Mouse (Mus musculus): ENCODE measurements around the gene Ppp1r1b. TPM values are rescaled to one million over a fixed set of nuclear protein-coding genes. Genes with fewer than 3 reads are reported as not detected.

The Ppp1r1b gene
- polyA plus RNA-seq, 1 experiment from 2014 or later = 0.17 TPM

GRCm38 (mm10) chr11:98331401-98331800 lies 16.8 kb upstream of the Ppp1r1b start:
- 31% methylated on average over 1 of the region's 1 CpGs for WGBS
- Histone ChIP-seq H3K4me2 (ENCODE audit: low read depth, severe bottlenecking) (no peak overlapping the region), H3K36me3 (ENCODE audit: control insufficient read depth, insufficient read depth, low read length) (no peaks in the 10 kb centered on the region), H3K4me1 (ENCODE audit: control insufficient read depth, insufficient read depth, low read length) (0 out of 2 replicates have a peak, but pooled peaks cover 7% of the 10 kb centered on the region), H3K4me3 (ENCODE audit: low read depth, low read length) (no peak overlapping the region), H3K9me3 (ENCODE audit: control insufficient read depth, low read length) (no peaks in the 10 kb centered on the region), H3K9ac (ENCODE audit: low read length) (no peak overlapping the region), H3K27ac (replicated peaks; ENCODE audit: low read depth, low read length) (no peak overlapping the region), H3K27me3 (ENCODE audit: control insufficient read depth, insufficient read depth, low read length) (peaks cover 98% of the 10 kb centered on the region)
- ATAC-seq (ENCODE audit: insufficient number of reproducible peaks, low FRiP score, low TSS enrichment, low read depth) (no peak), DNase-seq (ENCODE audit: low spot score) (no peak)

DNA sequence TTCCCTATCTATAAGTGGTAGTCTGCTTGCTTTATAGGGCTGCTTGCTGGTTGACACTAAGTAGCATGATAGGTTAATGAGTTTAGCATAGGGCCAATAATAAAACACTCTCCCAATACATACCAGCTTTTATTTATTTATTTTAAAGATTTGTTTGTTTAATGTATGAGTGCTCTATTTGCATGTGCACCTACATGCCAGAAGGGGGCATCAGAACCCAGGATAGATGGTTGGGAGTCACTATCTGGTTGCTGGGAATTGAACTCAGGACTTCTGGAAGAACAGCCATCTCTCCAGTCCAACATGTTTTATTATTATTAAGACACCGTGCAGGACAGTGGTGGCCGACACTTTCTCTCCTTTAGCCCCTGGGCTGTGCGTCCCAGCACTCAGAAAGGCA lies 16.0 kb upstream of the Ppp1r1b start:
- 83% methylated on average over 3 of the region's 3 CpGs for WGBS
- no peaks in the 10 kb centered on the region for H3K36me3 ChIP-seq (ENCODE audit: control insufficient read depth, insufficient read depth, low read length)
- peaks cover 98% of the 10 kb centered on the region for H3K27me3 ChIP-seq (ENCODE audit: control insufficient read depth, insufficient read depth, low read length)
- H3K4me2 ChIP-seq (ENCODE audit: low read depth, severe bottlenecking) = no peak overlapping the region
- ATAC-seq (ENCODE audit: insufficient number of reproducible peaks, low FRiP score, low TSS enrichment, low read depth) = no peak
- H3K4me3 ChIP-seq (ENCODE audit: low read depth, low read length) = no peak overlapping the region
- 0 out of 2 replicates have a peak, but pooled peaks cover 7% of the 10 kb centered on the region for H3K4me1 ChIP-seq (ENCODE audit: control insufficient read depth, insufficient read depth, low read length)
- H3K27ac ChIP-seq (replicated peaks; ENCODE audit: low read depth, low read length) = no peak overlapping the region
- H3K9ac ChIP-seq (ENCODE audit: low read length) = no peak overlapping the region
- H3K9me3 ChIP-seq (ENCODE audit: control insufficient read depth, low read length) = no peaks in the 10 kb centered on the region
- no peak for DNase-seq (ENCODE audit: low spot score)

GRCm38 (mm10) chr11:98332841-98333240 lies 15.4 kb upstream of the Ppp1r1b start:
- 72% methylated on average over 4 of the region's 4 CpGs for WGBS
- DNase-seq (ENCODE audit: low spot score) (no peak), ATAC-seq (ENCODE audit: insufficient number of reproducible peaks, low FRiP score, low TSS enrichment, low read depth) (no peak)
- Histone ChIP-seq H3K4me2 (ENCODE audit: low read depth, severe bottlenecking) (no peak overlapping the region), H3K27ac (replicated peaks; ENCODE audit: low read depth, low read length) (no peak overlapping the region), H3K4me3 (ENCODE audit: low read depth, low read length) (no peak overlapping the region), H3K4me1 (ENCODE audit: control insufficient read depth, insufficient read depth, low read length) (0 out of 2 replicates have a peak, but pooled peaks cover 7% of the 10 kb centered on the region), H3K27me3 (ENCODE audit: control insufficient read depth, insufficient read depth, low read length) (peaks cover 98% of the 10 kb centered on the region), H3K9me3 (ENCODE audit: control insufficient read depth, low read length) (no peaks in the 10 kb centered on the region), H3K9ac (ENCODE audit: low read length) (no peak overlapping the region), H3K36me3 (ENCODE audit: control insufficient read depth, insufficient read depth, low read length) (no peaks in the 10 kb centered on the region)

GRCm38 (mm10) chr11:98333263-98333696 lies 14.9 kb upstream of the Ppp1r1b start:
- peaks cover 98% of the 10 kb centered on the region for H3K27me3 ChIP-seq (ENCODE audit: control insufficient read depth, insufficient read depth, low read length)
- peaks cover 3% of the 10 kb centered on the region; the same call in 1 of the 2 replicates for H3K4me1 ChIP-seq (ENCODE audit: control insufficient read depth, insufficient read depth, low read length)
- ATAC-seq (ENCODE audit: insufficient number of reproducible peaks, low FRiP score, low TSS enrichment, low read depth) (no peak), DNase-seq (ENCODE audit: low spot score) (no peak)
- H3K9me3 ChIP-seq (ENCODE audit: control insufficient read depth, low read length) = no peaks in the 10 kb centered on the region
- H3K4me2 ChIP-seq (ENCODE audit: low read depth, severe bottlenecking) = no peak overlapping the region
- H3K4me3 ChIP-seq (ENCODE audit: low read depth, low read length) = no peak overlapping the region
- no peak overlapping the region for H3K27ac ChIP-seq (replicated peaks; ENCODE audit: low read depth, low read length)
- 75% methylated on average over 10 of the region's 10 CpGs for WGBS
- H3K9ac ChIP-seq (ENCODE audit: low read length) = no peak overlapping the region
- H3K36me3 ChIP-seq (ENCODE audit: control insufficient read depth, insufficient read depth, low read length) = no peaks in the 10 kb centered on the region

GRCm38 (mm10) chr11:98333981-98334741 lies 14.0 kb upstream of the Ppp1r1b start:
- H3K36me3 ChIP-seq (ENCODE audit: control insufficient read depth, insufficient read depth, low read length) = no peaks in the 10 kb centered on the region; the same call in 1 of the 2 replicates
- no peak overlapping the region for H3K4me3 ChIP-seq (ENCODE audit: low read depth, low read length)
- H3K9ac ChIP-seq (ENCODE audit: low read length) = no peak overlapping the region
- no peak for ATAC-seq (ENCODE audit: insufficient number of reproducible peaks, low FRiP score, low TSS enrichment, low read depth)
- H3K27me3 ChIP-seq (ENCODE audit: control insufficient read depth, insufficient read depth, low read length) = peaks cover 98% of the 10 kb centered on the region
- no peak overlapping the region for H3K4me2 ChIP-seq (ENCODE audit: low read depth, severe bottlenecking)
- peaks cover 8% of the 10 kb centered on the region for H3K4me1 ChIP-seq (ENCODE audit: control insufficient read depth, insufficient read depth, low read length)
- 3% methylated on average over 38 of the region's 41 CpGs for WGBS
- DNase-seq (ENCODE audit: low spot score) = no peak
- H3K27ac ChIP-seq (replicated peaks; ENCODE audit: low read depth, low read length) = no peak overlapping the region
- H3K9me3 ChIP-seq (ENCODE audit: control insufficient read depth, low read length) = no peaks in the 10 kb centered on the region

DNA sequence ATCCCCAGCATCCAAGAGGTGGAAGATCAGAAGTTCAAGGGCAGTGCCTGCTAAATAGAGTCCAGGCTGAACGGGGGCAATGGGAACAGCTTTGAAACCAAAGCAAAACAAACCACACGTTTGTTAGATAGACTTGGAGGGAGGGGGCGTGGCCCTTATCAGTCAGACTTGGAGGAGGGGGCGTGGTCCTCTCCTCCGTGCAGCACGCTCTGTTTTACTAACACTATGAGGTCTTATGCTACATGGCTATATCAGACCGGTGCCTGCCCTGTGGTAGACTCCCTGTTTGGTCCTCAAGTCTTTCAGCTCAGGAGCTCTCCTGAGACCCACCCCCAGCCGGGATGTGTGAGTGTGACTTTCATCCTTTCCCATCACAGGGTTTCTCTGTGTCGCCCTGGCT lies 13.0 kb upstream of the Ppp1r1b start:
- no peaks in the 10 kb centered on the region for H3K9me3 ChIP-seq (ENCODE audit: control insufficient read depth, low read length)
- H3K9ac ChIP-seq (ENCODE audit: low read length) = no peak overlapping the region
- H3K36me3 ChIP-seq (ENCODE audit: control insufficient read depth, insufficient read depth, low read length) = no peaks in the 10 kb centered on the region; the same call in 1 of the 2 replicates
- peaks cover 98% of the 10 kb centered on the region for H3K27me3 ChIP-seq (ENCODE audit: control insufficient read depth, insufficient read depth, low read length)
- WGBS = 9% methylated on average over 9 of the region's 9 CpGs
- DNase-seq (ENCODE audit: low spot score) (no peak), ATAC-seq (ENCODE audit: insufficient number of reproducible peaks, low FRiP score, low TSS enrichment, low read depth) (no peak)
- peaks cover 11% of the 10 kb centered on the region for H3K4me1 ChIP-seq (ENCODE audit: control insufficient read depth, insufficient read depth, low read length)
- no peak overlapping the region for H3K4me3 ChIP-seq (ENCODE audit: low read depth, low read length)
- H3K4me2 ChIP-seq (ENCODE audit: low read depth, severe bottlenecking) = no peak overlapping the region
- no peak overlapping the region for H3K27ac ChIP-seq (replicated peaks; ENCODE audit: low read depth, low read length)

DNA sequence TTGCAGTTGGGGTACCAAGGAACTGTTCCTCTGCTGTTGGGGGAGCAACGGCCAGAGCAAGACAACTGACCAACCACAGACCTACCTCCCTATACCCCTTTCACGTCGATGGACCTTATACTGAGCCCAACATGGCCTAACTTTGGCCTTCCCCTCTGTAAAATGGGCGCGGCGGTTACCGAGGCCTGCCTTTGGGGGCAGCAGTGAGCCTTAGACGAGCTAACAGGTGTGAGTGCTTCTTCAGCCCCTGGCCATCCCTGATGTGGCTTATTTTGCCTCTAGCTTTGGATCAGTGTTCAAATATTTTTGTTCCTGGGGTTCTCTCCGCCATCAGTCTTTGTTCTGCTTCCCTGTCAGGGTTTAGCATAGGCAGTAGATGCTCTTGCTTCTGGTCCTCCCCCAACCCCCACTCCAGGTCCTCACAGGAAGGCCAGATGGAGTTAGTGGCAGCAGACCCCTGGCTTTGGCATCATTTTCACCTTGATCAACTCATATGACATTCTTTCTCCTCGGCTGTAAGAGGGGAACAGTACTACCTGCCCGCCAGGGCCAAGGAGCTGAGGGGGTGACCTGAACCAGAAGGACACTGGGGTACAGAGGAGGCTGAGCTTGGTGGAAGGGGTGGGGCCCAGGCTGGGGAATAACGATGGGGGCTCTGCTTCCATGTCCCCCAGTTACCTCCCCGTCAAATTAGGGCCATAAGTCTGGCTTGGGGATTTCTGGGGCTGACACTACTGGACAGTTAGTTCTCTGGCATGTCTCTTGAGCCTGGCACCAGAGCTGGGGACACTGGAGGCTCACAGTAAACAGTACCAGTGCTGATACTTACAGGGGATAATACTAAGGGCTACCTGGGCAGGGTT lies 11.7 kb upstream of the Ppp1r1b start:
- peaks cover 96% of the 10 kb centered on the region for H3K27me3 ChIP-seq (ENCODE audit: control insufficient read depth, insufficient read depth, low read length)
- no peak overlapping the region for H3K9ac ChIP-seq (ENCODE audit: low read length)
- WGBS = 14% methylated on average over 13 of the region's 13 CpGs
- no peaks in the 10 kb centered on the region; the same call in 1 of the 2 replicates for H3K36me3 ChIP-seq (ENCODE audit: control insufficient read depth, insufficient read depth, low read length)
- ATAC-seq (ENCODE audit: insufficient number of reproducible peaks, low FRiP score, low TSS enrichment, low read depth) (no peak), DNase-seq (ENCODE audit: low spot score) (no peak)
- no peaks in the 10 kb centered on the region for H3K9me3 ChIP-seq (ENCODE audit: control insufficient read depth, low read length)
- H3K4me1 ChIP-seq (ENCODE audit: control insufficient read depth, insufficient read depth, low read length) = peaks cover 11% of the 10 kb centered on the region
- no peak overlapping the region for H3K4me3 ChIP-seq (ENCODE audit: low read depth, low read length)
- H3K4me2 ChIP-seq (ENCODE audit: low read depth, severe bottlenecking) = no peak overlapping the region
- H3K27ac ChIP-seq (replicated peaks; ENCODE audit: low read depth, low read length) = no peak overlapping the region

- under 1% methylated on average over 57 of the region's 57 CpGs for WGBS
- Histone ChIP-seq H3K4me2 (ENCODE audit: low read depth, severe bottlenecking) (peak overlapping the region; percentile 85), H3K36me3 (ENCODE audit: control insufficient read depth, insufficient read depth, low read length) (no peaks in the 10 kb centered on the region; the same call in 1 of the 2 replicates), H3K9ac (ENCODE audit: low read length) (peak overlapping the region; percentile 34; the same call in 1 of the 2 replicates), H3K27me3 (ENCODE audit: control insufficient read depth, insufficient read depth, low read length) (peaks cover 87% of the 10 kb centered on the region), H3K9me3 (ENCODE audit: control insufficient read depth, low read length) (no peaks in the 10 kb centered on the region), H3K27ac (replicated peaks; ENCODE audit: low read depth, low read length) (no peak overlapping the region), H3K4me1 (ENCODE audit: control insufficient read depth, insufficient read depth, low read length) (peaks cover 18% of the 10 kb centered on the region), H3K4me3 (ENCODE audit: low read depth, low read length) (peak overlapping the region; percentile 34)
- ATAC-seq (ENCODE audit: insufficient number of reproducible peaks, low FRiP score, low TSS enrichment, low read depth) = no peak
- DNase-seq (ENCODE audit: low spot score) = no peak
Observed at GRCm38 (mm10) chr11:98338507-98338961, 9.7 kb upstream of the Ppp1r1b start.

Data from limb, embryonic 11.5 days (tissue).